Mouse (Mus musculus): Measurements from ENCODE around the gene H1fnt. TPM values are rescaled to one million over a fixed set of nuclear protein-coding genes. Genes with fewer than 3 reads are reported as not detected.

The H1fnt gene
- total RNA-seq (2021) = not detected
- long read RNA-seq, experiment 1 = 0 reads
- long read RNA-seq, experiment 2 = 0 reads

- intact Hi-C loops (cut with DNase I; ENCODE audit: low total_unique reads) = no loop called here
- DNase-seq = no peak
These were observed at the start of gene H1fnt for GRCm38 (mm10) chr15:98257193-98257592. Gene H1fnt, minus strand, starts transcription at chr15:98257293.

- peak; percentile 55 for DNase-seq
- intact Hi-C loops (cut with DNase I; ENCODE audit: low total_unique reads) = no loop called here
These were observed 38.8 kb upstream of the H1fnt start, which contains the start of gene Zfp641 for GRCm38 (mm10) chr15:98295628-98296551. Gene Zfp641, minus strand, starts transcription at chr15:98296161.

- no peak for DNase-seq
- intact Hi-C loops (cut with DNase I; ENCODE audit: low total_unique reads) = no loop called here
These were observed 36.6 kb upstream of the H1fnt start for GRCm38 (mm10) chr15:98293651-98294050.

- DNase-seq = peak; percentile 72
- intact Hi-C loops (cut with DNase I; ENCODE audit: low total_unique reads) = no loop called here
These were observed 31.5 kb upstream of the H1fnt start for GRCm38 (mm10) chr15:98288566-98288965.

- intact Hi-C loops (cut with DNase I; ENCODE audit: low total_unique reads) = no loop called here
- no peak for DNase-seq
These were observed 29.3 kb upstream of the H1fnt start for GRCm38 (mm10) chr15:98286418-98286817.

DNA sequence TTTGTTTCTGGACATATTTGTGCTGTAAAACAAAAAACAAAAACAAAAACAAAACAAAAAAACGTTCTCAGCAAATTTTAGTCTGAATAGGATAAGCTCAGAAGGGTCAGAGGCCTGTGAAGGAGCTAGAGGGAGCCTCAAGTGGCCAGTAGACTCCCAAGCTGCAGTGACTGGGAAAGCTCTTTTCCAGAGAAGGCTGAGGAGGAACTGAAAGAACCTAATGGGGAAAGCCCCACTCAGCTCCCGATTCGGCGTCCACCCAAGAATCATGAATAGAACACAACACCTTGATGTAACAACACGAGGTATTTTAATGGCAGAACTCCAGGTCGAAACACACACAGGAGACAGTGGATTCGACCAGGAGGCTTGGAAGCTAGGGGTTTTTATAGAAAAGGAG lies 683 bp upstream of the H1fnt start:
- DNase-seq = no peak
- intact Hi-C loops (cut with DNase I; ENCODE audit: low total_unique reads) = no loop called here

- peak; percentile 17 for DNase-seq
- intact Hi-C loops (cut with DNase I; ENCODE audit: low total_unique reads) = no loop called here
These were observed 822 bp downstream of the H1fnt start for GRCm38 (mm10) chr15:98256271-98256670.

GRCm38 (mm10) chr15:98235442-98235841 lies 21.7 kb downstream of the H1fnt start:
- intact Hi-C loops (cut with DNase I; ENCODE audit: low total_unique reads) = no loop called here
- no peak for DNase-seq

DNA sequence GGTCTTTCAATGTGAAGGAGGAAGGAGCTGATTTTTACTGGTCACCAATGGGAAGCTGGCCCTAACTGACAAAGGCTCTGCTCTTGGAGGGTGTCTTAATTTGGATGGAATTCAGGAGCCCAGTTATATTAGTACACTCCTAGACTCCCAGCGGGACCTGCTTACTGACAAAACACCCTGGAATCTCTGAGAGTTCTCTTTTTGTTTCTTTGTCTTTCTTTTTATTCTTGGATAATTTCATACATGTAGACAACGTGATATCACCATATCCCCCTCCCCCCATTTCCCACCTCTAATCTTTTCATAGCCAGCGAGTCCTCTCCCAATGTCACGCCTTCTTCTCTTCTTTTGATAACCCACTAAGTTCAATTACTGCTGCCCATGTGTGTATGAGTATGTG lies 22.7 kb downstream of the H1fnt start, which contains the start of gene Olfr286:
Gene Olfr286 (minus strand): TSS at position 101 of the 400 bp plus-strand sequence.
- intact Hi-C loops (cut with DNase I; ENCODE audit: low total_unique reads) = no loop called here
- no peak for DNase-seq

GRCm38 (mm10) chr15:98226096-98226495 lies 31.0 kb downstream of the H1fnt start:
- intact Hi-C loops (cut with DNase I; ENCODE audit: low total_unique reads) = no loop called here
- no peak for DNase-seq

GRCm38 (mm10) chr15:98225610-98226009 lies 31.5 kb downstream of the H1fnt start:
- intact Hi-C loops (cut with DNase I; ENCODE audit: low total_unique reads) = no loop called here
- no peak for DNase-seq

DNA sequence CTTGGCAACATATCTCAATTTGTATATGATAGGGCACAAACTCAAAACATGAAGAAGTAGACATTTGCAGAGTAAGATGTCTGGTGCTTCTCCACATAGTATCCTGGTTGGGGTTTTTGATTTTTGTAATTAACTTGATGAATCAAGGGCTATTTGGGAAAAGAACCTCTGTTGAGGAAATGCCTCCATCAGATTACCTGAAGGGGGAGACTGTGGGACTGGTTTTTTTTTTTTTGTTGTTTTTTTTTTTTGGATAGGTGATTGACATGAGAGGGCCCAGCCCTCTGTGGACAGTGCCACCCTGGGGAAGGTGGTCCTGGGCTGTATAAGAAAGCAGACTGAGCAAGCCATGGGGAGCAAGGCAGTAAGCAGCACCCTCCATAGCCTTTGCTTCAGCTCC lies 34.7 kb downstream of the H1fnt start:
- intact Hi-C loops (cut with DNase I; ENCODE audit: low total_unique reads) = no loop called here
- no peak for DNase-seq

DNA sequence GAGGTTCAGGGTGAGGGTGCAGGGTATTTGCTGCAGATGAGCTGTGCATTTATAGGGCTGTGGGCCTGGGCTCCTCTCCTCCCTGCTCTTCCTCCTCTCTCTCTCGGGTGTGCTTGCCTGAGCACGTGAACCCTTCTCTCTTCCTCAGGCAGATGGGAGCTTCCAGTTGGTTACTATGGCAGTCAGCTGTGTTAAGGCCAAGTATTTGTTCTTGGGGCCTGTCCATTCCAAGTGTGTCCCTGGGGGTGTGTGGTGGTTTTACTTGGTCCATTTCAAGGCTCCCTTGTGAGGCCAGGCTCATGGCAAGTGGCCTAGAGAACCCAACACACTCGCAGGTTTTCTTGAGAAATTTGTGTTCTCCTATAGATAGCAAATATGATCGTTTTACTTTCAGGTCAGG lies 36.2 kb downstream of the H1fnt start, which contains the start of the genes Gm44579 and Olfr287:
Gene Gm44579 (minus strand): TSS at position 101 of the 400 bp plus-strand sequence.
Gene Olfr287 (minus strand): TSS at position 180 of the 400 bp plus-strand sequence.
- no peak for DNase-seq
- intact Hi-C loops (cut with DNase I; ENCODE audit: low total_unique reads) = no loop called here

DNA sequence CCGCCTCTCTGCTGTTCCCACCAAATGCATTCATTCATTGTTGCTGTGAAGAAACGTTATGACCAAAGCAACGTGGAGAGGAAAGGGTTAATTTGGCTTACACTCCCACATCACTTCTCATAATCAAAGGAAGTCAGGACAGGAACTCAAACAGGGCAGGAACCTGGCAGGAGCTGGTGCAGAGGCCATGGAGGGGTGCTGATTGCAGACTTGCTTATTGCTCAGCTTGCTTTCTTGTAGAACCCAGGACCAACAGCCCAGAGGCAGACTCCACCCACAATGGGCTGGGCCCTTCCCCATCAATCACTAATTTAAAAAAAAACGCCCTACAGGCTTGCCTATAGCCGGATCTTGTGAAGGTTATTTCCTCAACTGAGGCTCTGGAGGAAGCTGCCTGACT lies 43.0 kb downstream of the H1fnt start:
- intact Hi-C loops (cut with DNase I; ENCODE audit: low total_unique reads) = no loop called here
- DNase-seq = no peak

DNA sequence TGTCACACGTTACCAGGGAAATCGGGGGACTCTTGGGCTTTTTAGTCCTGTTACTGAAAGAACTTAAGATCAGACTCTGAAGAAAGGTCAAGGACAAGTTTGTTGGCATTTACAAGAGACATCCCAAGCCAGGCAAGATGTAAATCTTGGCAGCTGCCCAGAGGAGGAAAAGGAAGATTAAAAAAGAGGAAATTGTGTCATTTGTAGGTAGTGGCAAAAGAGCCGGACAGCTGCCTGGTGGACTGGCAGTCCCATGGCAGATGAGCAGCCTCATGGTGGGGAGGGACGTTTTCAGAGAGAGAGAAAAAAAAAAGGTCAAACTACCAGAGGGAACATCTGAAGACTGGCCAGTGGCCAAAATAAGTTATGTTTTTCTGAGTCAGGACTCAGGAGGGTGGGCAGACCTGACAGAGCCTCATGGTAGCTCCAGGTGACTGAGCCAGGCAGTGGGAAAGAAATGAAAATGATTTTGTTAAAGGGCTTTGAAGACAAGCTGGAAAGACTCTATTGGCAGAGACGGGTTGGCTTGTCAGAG lies 43.7 kb downstream of the H1fnt start:
- no peak for DNase-seq
- intact Hi-C loops (cut with DNase I; ENCODE audit: low total_unique reads) = no loop called here

DNA sequence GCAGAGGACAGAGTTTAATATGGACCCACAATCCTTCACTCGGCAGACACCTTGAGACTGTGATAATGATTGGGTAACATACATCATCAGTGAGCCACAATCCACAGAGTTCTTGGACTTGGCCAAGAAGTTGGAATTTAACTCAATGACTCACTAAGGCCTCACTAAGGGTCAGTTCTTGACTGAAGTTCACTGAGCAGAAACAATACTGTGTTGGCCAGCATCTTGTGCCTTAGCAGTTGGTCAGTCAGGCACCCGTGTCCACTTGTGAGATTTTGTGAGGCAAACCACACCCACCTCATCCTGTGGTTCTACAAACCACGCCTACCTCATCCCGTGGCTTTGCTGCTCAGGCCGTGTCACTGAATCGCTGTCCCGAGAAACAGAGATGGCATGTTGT lies 47.4 kb downstream of the H1fnt start:
- no peak for DNase-seq
- intact Hi-C loops (cut with DNase I; ENCODE audit: low total_unique reads) = no loop called here

Other genes with a start within 250 kb of the H1fnt start
- 1,000 to 10,000 TPM; 1,399 to 1,520 TPM for gene Pfkm, start 164.7 kb downstream of the H1fnt start, total RNA-seq (2021)
- 1 to 10 TPM; 6.8 to 7.0 TPM for gene Senp1, start 163.5 kb downstream of the H1fnt start, total RNA-seq (2021)
- 100 to 1,000 TPM; 146 to 157 TPM for gene Asb8, start 91.7 kb downstream of the H1fnt start, total RNA-seq (2021)
- not detected for gene Ccdc184, start 90.1 kb downstream of the H1fnt start, total RNA-seq (2021)
- gene Olfr288, start 61.8 kb downstream of the H1fnt start, total RNA-seq (2021) = not detected
- not detected for gene Gm44579, start 36.3 kb downstream of the H1fnt start, total RNA-seq (2021)
- gene Olfr287, start 36.2 kb downstream of the H1fnt start, total RNA-seq (2021) = not detected
- gene Olfr286, start 22.8 kb downstream of the H1fnt start, total RNA-seq (2021) = not detected
- gene Zfp641, start 38.9 kb upstream of the H1fnt start, total RNA-seq (2021) = 10 to 100 TPM; 12.3 to 14.9 TPM
- gene Olfr285, start 60.1 kb upstream of the H1fnt start, total RNA-seq (2021) = not detected
- not detected for gene Olfr284, start 83.7 kb upstream of the H1fnt start, total RNA-seq (2021)
- gene Olfr283, start 123.7 kb upstream of the H1fnt start, total RNA-seq (2021) = not detected
- gene Olfr282, start 173.9 kb upstream of the H1fnt start, total RNA-seq (2021) = not detected
- gene Olfr281, start 195.3 kb upstream of the H1fnt start, total RNA-seq (2021) = not detected
- gene OR5BS1P, start 212.6 kb upstream of the H1fnt start, total RNA-seq (2021) = not detected
- not detected for gene Lalba, start 225.4 kb upstream of the H1fnt start, total RNA-seq (2021)
- gene Olfr279, start 235.1 kb upstream of the H1fnt start, total RNA-seq (2021) = not detected

Data from gastrocnemius, postnatal 14 days (tissue).